Mouse (Mus musculus): Measurements from ENCODE around the gene Zfp422.

The Zfp422 gene

GRCm38 (mm10) chr6:116628539-116629171 lies at the start of gene Zfp422:
Gene Zfp422, minus strand, starts transcription at chr6:116628999.
- no peak for DNase-seq (ENCODE audit: low spot score)

DNA sequence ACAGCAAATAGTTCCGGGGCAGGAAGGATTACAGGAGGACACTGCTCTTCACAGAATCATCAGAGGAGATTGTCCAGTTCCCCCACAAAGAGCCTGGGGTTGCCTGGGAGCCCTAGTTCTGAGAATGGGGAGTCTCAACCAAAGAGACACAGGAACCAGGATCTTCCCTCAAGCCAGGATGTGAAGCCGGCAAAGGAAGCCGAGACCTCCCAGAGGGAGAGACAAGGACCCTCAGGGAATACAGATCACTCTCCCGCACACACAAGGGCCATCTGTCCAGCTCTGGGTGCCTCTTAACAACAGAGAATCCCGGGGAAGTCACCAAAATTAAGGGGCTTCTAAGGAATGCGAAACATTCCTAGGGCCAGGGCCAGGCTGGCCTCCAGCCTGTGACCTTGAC lies 48.5 kb upstream of the Zfp422 start:
- DNase-seq (ENCODE audit: low spot score), result no peak

DNA sequence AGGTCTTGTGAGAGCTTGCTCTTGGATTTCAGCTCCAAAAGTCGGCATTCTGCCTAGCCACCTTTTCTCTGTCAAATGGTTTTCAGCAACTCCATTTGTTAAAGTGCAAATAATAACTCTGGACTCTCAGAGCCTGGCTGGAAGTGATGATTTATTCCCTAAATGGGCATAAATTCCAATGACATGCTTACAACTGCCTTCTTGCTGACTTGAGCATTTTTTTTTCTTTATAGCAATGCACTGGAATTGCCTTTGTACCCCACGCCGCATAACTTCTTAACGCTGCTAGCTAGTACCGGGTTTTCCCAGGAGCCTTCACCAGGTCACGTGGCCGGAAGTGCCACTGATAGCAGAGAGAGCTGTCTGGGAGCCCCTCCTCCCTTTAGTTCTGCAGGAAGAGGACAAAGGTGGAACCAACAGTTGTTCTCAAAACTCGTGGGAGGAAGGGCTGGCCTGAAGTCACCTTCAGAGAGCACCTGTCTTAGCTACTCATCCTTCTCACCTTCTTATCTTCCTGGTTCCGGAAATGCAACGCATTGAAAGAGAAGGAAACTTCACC lies 47.6 kb upstream of the Zfp422 start:
- DNase-seq (ENCODE audit: low spot score), result no peak

- no peak for DNase-seq (ENCODE audit: low spot score)
These were observed 45.6 kb upstream of the Zfp422 start for GRCm38 (mm10) chr6:116674283-116674886.

DNA sequence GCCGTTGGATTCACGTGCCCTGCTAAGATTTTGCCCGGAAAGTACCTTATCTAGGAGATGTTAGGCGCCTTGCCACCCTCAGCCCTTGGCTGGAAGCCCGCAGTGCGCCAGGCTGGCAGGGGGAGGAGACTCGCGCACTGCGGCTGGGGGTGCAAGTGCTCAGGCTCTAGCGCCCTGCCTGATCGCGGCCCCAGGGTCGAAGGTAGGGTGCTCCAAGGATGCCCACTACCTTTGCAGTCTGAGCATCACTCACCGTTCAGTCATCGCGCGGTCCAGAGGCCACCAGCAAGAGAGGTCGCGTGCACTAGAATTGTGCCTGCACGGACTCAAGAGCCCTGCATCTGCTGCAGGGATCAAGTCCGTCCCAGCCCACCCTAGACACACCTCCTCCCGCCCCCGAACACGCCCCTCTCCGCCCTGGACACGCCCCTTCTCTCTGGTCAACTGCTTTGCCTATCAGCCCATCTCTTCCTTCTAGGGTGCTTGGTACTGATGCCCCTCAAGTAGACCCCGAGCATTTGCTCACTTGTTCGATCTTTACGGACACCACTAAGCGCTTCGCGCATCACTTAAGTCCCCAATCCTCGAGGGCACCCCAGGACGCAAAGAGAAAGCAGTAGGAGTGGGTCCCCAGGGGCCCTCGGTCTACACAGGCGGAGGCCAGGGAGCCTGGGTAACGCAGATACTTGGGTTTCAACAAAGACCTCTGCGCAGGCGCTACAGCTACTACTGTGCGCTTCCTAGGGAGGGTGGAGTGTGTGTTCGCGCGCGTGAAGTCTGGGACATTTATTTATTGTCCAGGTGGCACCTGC lies 44.9 kb upstream of the Zfp422 start, which contains the start of gene Rassf4:
Gene Rassf4, minus strand, starts transcription at position 482 of the 812 bp plus-strand sequence.
- peak; percentile 51 for DNase-seq (ENCODE audit: low spot score)

- no peak for DNase-seq (ENCODE audit: low spot score)
These were observed 43.5 kb upstream of the Zfp422 start for GRCm38 (mm10) chr6:116672349-116672748.

- DNase-seq (ENCODE audit: low spot score), result no peak
These were observed 43.0 kb upstream of the Zfp422 start for GRCm38 (mm10) chr6:116671768-116672167.

GRCm38 (mm10) chr6:116671031-116671430 lies 42.2 kb upstream of the Zfp422 start:
- DNase-seq (ENCODE audit: low spot score), result no peak

DNA sequence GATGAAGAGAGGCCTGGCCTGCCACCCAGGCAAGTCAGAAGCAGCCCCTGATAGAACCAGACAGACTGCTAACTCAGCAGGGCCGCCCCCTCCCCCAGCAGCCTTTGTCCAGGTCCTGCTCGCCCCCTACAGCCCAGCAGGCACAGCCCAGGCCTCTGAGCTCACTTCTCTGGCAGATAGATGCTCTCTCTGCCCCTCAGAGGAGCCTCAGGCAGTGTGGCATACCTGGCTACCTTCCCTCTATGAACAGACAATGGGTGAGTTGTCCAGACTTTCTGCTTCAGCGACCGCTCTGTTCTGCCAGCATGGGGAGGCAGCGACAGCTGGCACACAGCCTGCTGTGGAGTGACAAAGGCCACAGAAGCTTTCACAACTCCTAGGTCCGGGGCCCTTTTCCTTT lies 41.3 kb upstream of the Zfp422 start:
- DNase-seq (ENCODE audit: low spot score), result no peak

DNA sequence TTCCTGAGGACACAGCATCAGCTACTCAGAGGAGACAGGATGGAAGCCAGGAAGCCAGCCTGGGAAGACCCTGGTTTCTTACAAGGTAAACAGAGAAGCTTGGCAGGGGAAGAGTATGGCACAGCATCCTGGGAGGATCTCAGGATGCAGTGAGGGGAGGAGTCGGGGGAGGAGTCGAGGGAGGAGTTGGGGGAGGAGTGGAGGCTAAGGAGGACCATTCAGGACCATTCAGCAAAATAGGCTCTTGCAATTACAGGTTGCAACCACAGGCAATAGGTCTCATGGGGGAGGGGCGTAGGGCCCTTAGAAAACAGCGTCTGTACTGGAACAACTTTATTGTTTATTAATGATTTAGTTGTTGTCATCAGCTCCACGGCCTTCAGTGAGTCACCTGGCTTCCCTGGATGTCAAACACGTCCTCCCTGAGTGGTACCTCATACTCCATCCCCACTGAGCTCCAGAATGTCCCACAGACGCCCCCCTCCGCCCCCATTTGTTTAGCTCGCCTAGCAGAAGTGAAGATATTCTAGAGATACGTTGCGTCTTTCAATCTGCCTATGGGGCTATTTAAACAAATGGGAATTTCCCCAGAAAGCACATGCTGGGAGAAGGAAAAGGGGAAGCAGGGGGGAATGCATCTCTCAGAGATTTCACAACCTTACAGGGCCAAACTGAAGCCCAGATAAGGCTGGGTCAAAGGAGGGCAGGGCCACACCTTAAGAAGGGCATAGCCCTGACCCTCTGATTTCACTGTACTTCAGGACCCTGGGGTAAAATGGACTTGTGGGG lies 40.1 kb upstream of the Zfp422 start:
- DNase-seq (ENCODE audit: low spot score), result no peak

GRCm38 (mm10) chr6:116667382-116667781 lies 38.6 kb upstream of the Zfp422 start:
- no peak for DNase-seq (ENCODE audit: low spot score)

DNA sequence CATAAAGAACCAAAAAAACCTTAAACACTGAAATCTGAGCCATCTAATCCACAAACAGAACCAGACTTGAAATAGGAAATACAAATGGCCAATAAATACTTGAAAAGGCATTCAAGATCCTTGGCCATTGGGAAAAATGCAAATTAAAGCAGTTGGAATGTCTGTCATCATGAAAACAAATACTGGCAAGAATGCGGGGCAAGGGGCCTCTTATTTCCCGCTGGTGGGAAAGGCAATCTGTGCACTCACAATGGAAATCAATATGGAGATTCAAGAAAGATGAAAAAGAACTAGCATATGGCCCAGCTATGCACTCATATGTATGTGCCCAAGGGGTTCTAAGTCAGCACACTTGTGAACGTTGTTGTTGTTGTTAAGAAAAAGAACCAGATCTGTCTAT lies 38.1 kb upstream of the Zfp422 start:
- DNase-seq (ENCODE audit: low spot score), result no peak

GRCm38 (mm10) chr6:116666085-116666750 lies 37.4 kb upstream of the Zfp422 start:
- no peak for DNase-seq (ENCODE audit: low spot score)

- DNase-seq (ENCODE audit: low spot score), result no peak
These were observed 36.0 kb upstream of the Zfp422 start for GRCm38 (mm10) chr6:116664830-116665229.

GRCm38 (mm10) chr6:116664031-116664430 lies 35.2 kb upstream of the Zfp422 start:
- no peak for DNase-seq (ENCODE audit: low spot score)

- DNase-seq (ENCODE audit: low spot score), result no peak
These were observed 34.6 kb upstream of the Zfp422 start for GRCm38 (mm10) chr6:116663364-116663763.

- no peak for DNase-seq (ENCODE audit: low spot score)
These were observed 25.1 kb upstream of the Zfp422 start for GRCm38 (mm10) chr6:116653684-116654454.

GRCm38 (mm10) chr6:116653191-116653590 lies 24.4 kb upstream of the Zfp422 start:
- DNase-seq (ENCODE audit: low spot score), result no peak

- no peak for DNase-seq (ENCODE audit: low spot score)
These were observed 22.8 kb upstream of the Zfp422 start for GRCm38 (mm10) chr6:116651437-116652118.

DNA sequence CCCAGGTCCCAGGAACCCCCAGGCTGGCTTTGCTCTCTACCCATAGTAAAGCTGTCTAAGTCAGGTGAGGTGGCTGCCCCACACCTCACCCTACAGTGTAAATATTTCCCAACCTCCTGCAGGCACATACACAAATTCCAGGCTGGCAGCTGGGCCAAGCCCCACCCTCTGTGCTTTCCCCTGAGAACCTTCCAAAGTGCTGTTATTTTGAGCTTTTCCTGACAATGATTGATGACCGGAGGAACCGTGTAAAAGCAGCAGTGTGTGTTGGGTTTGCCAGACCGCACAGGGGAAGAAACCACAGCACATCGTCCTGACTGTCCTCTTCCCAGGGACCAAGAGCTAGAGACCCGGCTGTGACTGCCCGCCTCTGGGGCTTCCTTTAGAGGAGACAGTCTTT lies 21.6 kb upstream of the Zfp422 start, which contains the start of gene Depp1:
Gene Depp1, plus strand, starts transcription at position 204 of the 400 bp plus-strand sequence.
- no peak for DNase-seq (ENCODE audit: low spot score)
